Mouse (Mus musculus) intestine, embryonic 14.5 days (tissue): Measurements from ENCODE around the gene Zfp958. TPM values are rescaled to one million over a fixed set of nuclear protein-coding genes. Genes with fewer than 3 reads are reported as not detected.

ENCODE experiments used
- ATAC-seq: fragments of 200-750 bp; cut with Nextera tagmentation; replicated peaks from 2 replicates; pipeline ENCODE4 v1.8.0; 2017; ENCODE audit warnings: low read depth, moderate number of reproducible peaks, moderate TSS enrichment, moderate library complexity; ENCODE audit not compliant: low FRiP score, low TSS enrichment
- DNase-seq: peaks from one replicate; pipeline ENCODE4 v3.0.0-alpha.2; 2018; ENCODE audit warnings: low spot score
- H3K27ac ChIP-seq: fragments of 300-500 bp; sonication (generic); 2 replicates; pipeline ENCODE4 v1.5.1; 2014; ENCODE audit warnings: low read depth, mild to moderate bottlenecking, control low read depth
- H3K27me3 ChIP-seq: fragments of 300-500 bp; sonication (generic); replicated peaks from 2 replicates; pipeline ENCODE4 v1.6.1; 2014; ENCODE audit warnings: low read length, control low read depth; ENCODE audit not compliant: control insufficient read depth, insufficient read depth
- H3K36me3 ChIP-seq: fragments of 300-500 bp; sonication (generic); 2 replicates; pipeline ENCODE4 v1.6.1; 2014; ENCODE audit warnings: low read length, control low read depth; ENCODE audit not compliant: control insufficient read depth, insufficient read depth
- H3K4me1 ChIP-seq: fragments of 300-500 bp; sonication (generic); replicated peaks from 2 replicates; pipeline ENCODE4 v1.6.1; 2014; ENCODE audit warnings: low read length, control low read depth, mixed read lengths; ENCODE audit not compliant: control insufficient read depth, insufficient read depth
- H3K4me2 ChIP-seq: fragments of 300-500 bp; sonication (generic); 2 replicates; pipeline ENCODE4 v1.6.1; 2014; ENCODE audit warnings: low read length
- H3K4me3 ChIP-seq: fragments of 300-500 bp; sonication (generic); 2 replicates; pipeline ENCODE4 v1.5.1; 2014; ENCODE audit warnings: low read depth, low read length, control low read depth, mixed read lengths
- H3K9ac ChIP-seq: fragments of 300-500 bp; sonication (generic); 2 replicates; pipeline ENCODE4 v1.6.1; 2014; ENCODE audit warnings: mild to moderate bottlenecking, low read length
- H3K9me3 ChIP-seq: fragments of 300-500 bp; sonication (generic); 2 replicates; pipeline ENCODE4 v1.6.1; 2016; ENCODE audit warnings: low read length, control low read depth; ENCODE audit not compliant: control insufficient read depth
- whole genome bisulfite sequencing: fragments of 180-500 bp; shearing (Covaris S2); extraction: QIAGEN DNeasy Blood & Tissue Kit; methylation state at CpG from one replicate; pipeline ENCODE4 v1.1.7; 2014; 5-methylcytosine and 5-hydroxymethylcytosine counted together
- polyA plus RNA-seq: library from polyadenylated mRNA; unstranded; fragments of >200 nt; fragmentation: Nextera tagmentation; extraction: Ambion mirVana; gene quantifications from 2 replicates; pipeline ENCODE4 v1.2.1, GENCODE M21; 2014

Gene Zfp958
- polyA plus RNA-seq, 1 experiment from 2014 or later = 14.8 TPM

DNA sequence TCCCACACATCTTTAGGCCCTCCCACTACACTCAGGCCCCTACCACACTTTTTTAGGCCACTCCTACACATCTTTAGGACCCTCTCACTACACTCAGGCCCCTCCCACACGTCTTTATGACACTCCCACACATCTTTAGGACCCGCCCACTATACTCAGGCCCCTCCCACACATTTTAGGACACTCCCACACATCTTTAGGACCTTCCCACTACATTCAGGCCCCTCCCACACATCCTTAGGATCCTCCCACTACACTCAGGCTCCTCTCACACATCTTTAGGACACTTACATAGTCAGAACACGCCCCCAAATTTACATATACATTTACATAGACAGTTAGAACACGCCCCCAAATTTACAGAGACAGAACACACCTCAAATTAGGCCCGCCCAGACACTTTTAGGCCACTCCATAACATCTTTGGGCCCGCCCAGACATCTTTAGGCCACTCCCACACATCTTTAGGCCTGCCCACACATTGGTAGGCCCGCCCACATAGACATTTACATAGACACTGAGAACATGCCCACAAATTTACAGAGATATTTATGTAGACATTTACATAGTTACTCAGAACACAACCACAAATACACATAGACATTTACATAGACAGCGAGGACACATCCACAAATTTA lies 66.1 kb downstream of the Zfp958 start:
- Histone ChIP-seq H3K36me3 (no peaks in the 10 kb centered on the region), H3K27me3 (no peaks in the 10 kb centered on the region), H3K4me2 (peak overlapping the region; percentile 50; the same call in 1 of the 2 replicates), H3K4me3 (peak overlapping the region; percentile 66), H3K4me1 (no peaks in the 10 kb centered on the region), H3K27ac (no peak overlapping the region), H3K9ac (no peak overlapping the region), H3K9me3 (peaks cover 3% of the 10 kb centered on the region; the same call in 1 of the 2 replicates)
- no peak for DNase-seq
- no peak for ATAC-seq
- WGBS = 83% methylated on average over 8 of the region's 8 CpGs

DNA sequence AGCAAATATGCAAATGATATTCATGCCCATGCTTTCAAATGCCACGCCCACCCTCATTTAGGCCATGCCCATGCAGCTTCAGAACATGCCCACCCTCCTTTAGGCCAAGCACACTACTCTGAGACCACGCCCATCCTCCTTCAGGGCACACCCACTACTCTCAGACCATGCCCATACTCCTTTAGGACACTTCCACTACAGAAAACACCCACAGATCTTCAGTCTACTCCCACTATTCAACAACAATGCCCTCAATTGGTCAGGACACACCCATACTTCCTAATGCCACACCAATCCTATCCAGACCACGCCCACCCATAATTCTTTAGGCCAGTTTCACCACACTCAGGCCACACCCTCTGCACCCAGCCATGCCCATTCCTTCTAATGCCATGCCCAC lies 66.8 kb downstream of the Zfp958 start:
- Histone ChIP-seq H3K36me3 (no peaks in the 10 kb centered on the region), H3K4me2 (no peak overlapping the region), H3K9ac (no peak overlapping the region), H3K27ac (no peak overlapping the region), H3K9me3 (peaks cover 3% of the 10 kb centered on the region; the same call in 1 of the 2 replicates), H3K27me3 (no peaks in the 10 kb centered on the region), H3K4me1 (no peaks in the 10 kb centered on the region), H3K4me3 (no peak overlapping the region)
- WGBS = 94% methylated on average over 3 of the region's 3 CpGs
- DNase-seq (no peak), ATAC-seq (no peak)

Other genes with a start within 250 kb of the Zfp958 start
- 25.0 and 27.3 TPM in 2 replicates for gene Cers4, start 120.1 kb upstream of the Zfp958 start, polyA plus RNA-seq
- gene Shcbp1, start 166.4 kb downstream of the Zfp958 start, polyA plus RNA-seq = 66.2 and 74.2 TPM in 2 replicates